Mouse (Mus musculus): ENCODE results near the gene Rasip1. TPM values are rescaled to one million over a fixed set of nuclear protein-coding genes. Genes with fewer than 3 reads are reported as not detected.

Gene Rasip1
- polyA plus RNA-seq, 1 experiment from 2014 or later: 10.5 TPM

DNA sequence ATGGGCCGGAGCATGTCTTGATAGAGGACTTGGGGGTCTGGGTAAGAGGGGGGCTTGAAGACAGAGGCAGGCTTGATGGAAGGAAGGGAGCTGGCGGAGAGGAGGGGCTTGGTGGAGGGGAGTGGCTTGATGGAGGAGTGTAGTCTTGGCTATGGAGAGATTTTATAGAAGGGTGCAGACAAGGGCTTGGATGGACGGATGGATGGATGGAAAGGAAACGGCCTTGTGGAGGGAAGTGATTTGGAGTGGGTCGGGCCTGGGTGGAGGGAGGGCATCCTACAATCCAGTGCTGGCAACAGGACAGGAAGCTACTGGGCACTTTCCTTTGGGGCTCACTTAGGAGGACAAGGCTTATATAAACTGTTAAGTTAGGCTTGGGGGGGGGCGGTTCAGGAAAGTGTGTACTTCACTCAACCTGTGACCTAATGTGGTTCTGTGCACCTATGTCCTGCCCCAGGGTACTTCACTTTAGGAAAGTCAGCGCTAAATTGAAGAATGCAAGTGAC is 664 bp upstream of the Rasip1 start:
- Histone ChIP-seq H3K27ac (peak overlapping the region; percentile 27; the same call in 1 of the 2 replicates), H3K27me3 (replicated peaks) (peaks cover 75% of the 10 kb centered on the region), H3K4me3 (no peak overlapping the region), H3K36me3 (no peaks in the 10 kb centered on the region), H3K4me1 (peaks cover 15% of the 10 kb centered on the region), H3K4me2 (no peak overlapping the region), H3K9ac (no peak overlapping the region), H3K9me3 (replicated peaks) (no peaks in the 10 kb centered on the region)
- no peak for ATAC-seq
- WGBS (ENCODE audit: insufficient replicate concordance): 54% methylated on average over 7 of the region's 7 CpGs

DNA sequence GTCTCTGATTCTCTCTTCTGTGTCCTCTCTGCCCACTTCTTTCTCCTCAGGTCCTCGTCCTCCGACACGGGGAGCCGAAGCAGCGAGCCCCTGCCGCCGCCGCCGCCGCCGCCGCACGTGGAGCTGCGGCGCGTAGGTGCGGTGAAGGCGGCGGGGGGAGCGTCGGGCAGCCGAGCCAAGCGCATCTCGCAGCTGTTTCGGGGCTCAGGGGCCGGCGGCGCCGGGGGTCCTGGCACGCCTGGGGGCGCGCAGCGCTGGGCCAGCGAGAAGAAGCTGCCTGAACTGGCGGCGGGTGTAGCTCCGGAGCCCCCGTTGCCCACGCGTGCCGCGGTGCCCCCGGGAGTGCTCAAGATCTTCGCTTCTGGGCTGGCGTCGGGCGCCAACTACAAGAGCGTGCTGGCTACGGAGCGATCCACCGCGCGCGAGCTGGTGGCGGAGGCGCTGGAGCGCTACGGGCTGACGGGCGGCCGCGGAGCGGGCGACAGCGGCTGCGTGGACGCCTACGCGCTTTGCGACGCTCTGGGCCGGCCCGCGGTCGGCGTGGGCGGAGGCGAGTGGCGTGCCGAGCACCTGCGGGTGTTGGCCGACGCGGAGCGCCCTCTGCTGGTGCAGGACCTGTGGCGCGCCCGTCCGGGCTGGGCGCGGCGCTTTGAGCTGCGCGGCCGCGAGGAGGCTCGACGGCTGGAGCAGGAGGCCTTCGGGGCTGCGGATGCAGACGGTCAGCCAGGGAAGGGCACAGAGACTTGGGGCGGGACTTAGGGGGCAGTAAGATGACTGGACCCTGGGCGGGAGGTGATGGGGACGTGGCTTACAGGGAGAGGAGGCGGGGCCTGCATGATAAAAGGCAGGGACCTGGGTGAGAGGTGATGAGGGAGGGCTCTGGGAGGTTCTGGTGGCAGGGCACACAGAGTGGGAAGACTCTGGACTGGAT is 1.3 kb downstream of the Rasip1 start:
- H3K4me1 ChIP-seq: peaks cover 21% of the 10 kb centered on the region
- H3K9me3 ChIP-seq (replicated peaks): no peaks in the 10 kb centered on the region
- 1% methylated on average over 101 of the region's 105 CpGs for WGBS (ENCODE audit: insufficient replicate concordance)
- peak; percentile 57 for ATAC-seq
- no peaks in the 10 kb centered on the region for H3K36me3 ChIP-seq
- H3K4me2 ChIP-seq: peak overlapping the region; percentile 83
- H3K27ac ChIP-seq: no peak overlapping the region
- H3K9ac ChIP-seq: peak overlapping the region; percentile 61
- peak overlapping the region; percentile 59 for H3K4me3 ChIP-seq
- H3K27me3 ChIP-seq (replicated peaks): peaks cover 90% of the 10 kb centered on the region

DNA sequence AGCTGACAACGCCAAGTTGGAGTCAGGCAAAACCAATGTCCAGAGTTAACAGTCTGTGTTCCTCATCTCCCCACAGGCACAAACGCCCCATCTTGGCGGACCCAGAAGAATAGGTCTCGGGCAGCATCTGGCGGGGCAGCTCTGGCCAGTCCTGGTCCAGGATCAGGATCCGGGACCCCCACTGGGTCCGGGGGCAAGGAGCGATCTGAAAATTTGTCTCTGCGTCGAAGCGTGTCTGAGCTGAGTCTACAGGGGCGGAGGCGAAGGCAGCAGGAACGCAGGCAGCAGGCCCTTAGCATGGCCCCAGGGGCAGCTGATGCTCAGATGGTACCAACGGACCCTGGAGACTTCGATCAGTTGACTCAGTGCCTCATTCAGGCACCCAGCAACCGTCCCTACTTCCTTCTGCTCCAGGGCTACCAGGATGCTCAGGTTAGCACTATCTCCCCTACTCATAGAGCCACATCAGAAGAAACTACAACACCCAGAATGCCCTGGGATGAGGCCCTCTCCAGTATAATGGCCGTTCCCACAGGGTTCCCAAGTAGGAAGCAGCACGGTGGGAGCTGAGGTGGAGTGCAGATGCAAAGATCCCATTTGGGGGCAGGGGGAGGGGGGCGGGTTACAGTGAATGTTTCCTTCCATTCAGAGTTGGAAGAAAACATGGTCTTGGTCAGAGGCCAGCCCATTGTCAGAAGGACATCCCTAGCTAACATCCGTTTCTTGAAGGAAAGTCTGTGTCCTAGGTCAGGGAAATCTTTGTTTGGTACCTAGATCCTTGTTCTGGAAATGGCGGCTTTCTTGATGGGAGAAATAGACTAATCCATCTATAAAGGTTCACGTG is 3.0 kb downstream of the Rasip1 start:
- Histone ChIP-seq H3K36me3 (no peaks in the 10 kb centered on the region), H3K27me3 (replicated peaks) (peaks cover 77% of the 10 kb centered on the region), H3K4me1 (peaks cover 24% of the 10 kb centered on the region), H3K27ac (no peak overlapping the region), H3K9ac (no peak overlapping the region), H3K9me3 (replicated peaks) (no peaks in the 10 kb centered on the region), H3K4me2 (no peak overlapping the region), H3K4me3 (no peak overlapping the region)
- 66% methylated on average over 23 of the region's 23 CpGs for WGBS (ENCODE audit: insufficient replicate concordance)
- ATAC-seq: no peak

DNA sequence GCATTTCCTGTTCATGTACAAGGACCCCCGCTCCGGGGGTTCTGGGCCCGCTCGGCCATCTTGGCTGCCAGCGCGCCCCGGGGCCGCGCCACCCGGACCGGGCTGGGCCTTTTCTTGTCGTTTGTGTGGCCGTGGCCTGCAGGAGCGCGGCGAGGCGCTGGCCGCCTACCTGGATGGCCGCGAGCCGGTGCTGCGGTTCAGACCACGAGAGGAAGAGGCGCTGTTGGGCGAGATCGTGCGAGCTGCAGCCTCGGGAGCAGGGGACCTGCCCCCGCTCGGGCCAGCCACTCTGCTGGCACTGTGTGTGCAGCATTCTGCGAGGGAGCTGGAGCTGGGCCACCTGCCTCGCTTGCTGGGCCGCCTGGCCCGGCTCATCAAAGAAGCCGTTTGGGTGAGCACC is 5.2 kb downstream of the Rasip1 start:
- peaks cover 6% of the 10 kb centered on the region; the same call in 1 of the 2 replicates for H3K36me3 ChIP-seq
- H3K4me1 ChIP-seq: peaks cover 21% of the 10 kb centered on the region
- no peak for ATAC-seq
- H3K27me3 ChIP-seq (replicated peaks): peaks cover 55% of the 10 kb centered on the region
- H3K9me3 ChIP-seq (replicated peaks): no peaks in the 10 kb centered on the region
- H3K4me3 ChIP-seq: no peak overlapping the region
- H3K27ac ChIP-seq: no peak overlapping the region
- 48% methylated on average over 31 of the region's 35 CpGs for WGBS (ENCODE audit: insufficient replicate concordance)
- peak overlapping the region; percentile 42 for H3K4me2 ChIP-seq
- no peak overlapping the region for H3K9ac ChIP-seq

DNA sequence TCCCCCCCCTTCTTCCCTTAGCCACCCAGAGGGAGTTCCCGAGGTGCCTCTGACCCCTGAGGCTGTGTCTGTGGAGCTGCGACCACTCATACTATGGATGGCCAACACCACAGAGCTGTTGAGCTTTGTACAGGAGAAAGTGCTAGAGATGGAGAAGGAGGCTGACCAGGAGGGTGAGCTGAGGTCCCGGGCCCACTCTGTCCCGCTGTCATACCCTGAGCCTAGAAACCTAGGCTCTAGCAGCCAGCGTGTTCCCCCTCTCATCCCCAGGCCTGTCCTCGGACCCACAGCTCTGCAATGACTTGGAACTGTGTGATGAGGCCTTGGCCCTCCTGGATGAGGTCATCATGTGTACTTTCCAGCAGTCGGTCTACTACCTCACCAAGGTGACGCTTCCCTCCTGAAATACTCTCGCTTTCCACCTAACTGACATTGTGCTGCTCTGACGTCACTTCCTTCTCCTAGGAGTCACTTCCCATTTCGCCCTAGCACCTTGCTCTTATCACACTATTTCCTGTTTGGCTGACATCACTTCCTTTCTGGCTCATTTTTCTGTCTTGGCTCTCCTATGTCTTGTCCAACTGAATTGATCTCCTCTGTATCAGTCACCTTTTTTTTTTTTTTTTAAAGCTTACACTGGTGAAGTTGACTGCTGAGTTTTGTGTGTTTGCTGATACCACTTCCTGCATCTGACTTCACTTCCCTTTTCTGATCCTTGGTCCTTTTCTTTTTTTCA is 7.8 kb downstream of the Rasip1 start:
- WGBS (ENCODE audit: insufficient replicate concordance): 47% methylated on average over 11 of the region's 11 CpGs
- Histone ChIP-seq H3K9me3 (replicated peaks) (no peaks in the 10 kb centered on the region), H3K36me3 (peaks cover 6% of the 10 kb centered on the region; the same call in 1 of the 2 replicates), H3K4me3 (no peak overlapping the region), H3K4me1 (peaks cover 10% of the 10 kb centered on the region; the same call in 1 of the 2 replicates), H3K27me3 (replicated peaks) (peaks cover 30% of the 10 kb centered on the region), H3K4me2 (no peak overlapping the region), H3K9ac (no peak overlapping the region), H3K27ac (peak overlapping the region; percentile 50)
- 0 out of 2 replicates have a peak, but pooled peaks have one; percentile 5 for ATAC-seq

DNA sequence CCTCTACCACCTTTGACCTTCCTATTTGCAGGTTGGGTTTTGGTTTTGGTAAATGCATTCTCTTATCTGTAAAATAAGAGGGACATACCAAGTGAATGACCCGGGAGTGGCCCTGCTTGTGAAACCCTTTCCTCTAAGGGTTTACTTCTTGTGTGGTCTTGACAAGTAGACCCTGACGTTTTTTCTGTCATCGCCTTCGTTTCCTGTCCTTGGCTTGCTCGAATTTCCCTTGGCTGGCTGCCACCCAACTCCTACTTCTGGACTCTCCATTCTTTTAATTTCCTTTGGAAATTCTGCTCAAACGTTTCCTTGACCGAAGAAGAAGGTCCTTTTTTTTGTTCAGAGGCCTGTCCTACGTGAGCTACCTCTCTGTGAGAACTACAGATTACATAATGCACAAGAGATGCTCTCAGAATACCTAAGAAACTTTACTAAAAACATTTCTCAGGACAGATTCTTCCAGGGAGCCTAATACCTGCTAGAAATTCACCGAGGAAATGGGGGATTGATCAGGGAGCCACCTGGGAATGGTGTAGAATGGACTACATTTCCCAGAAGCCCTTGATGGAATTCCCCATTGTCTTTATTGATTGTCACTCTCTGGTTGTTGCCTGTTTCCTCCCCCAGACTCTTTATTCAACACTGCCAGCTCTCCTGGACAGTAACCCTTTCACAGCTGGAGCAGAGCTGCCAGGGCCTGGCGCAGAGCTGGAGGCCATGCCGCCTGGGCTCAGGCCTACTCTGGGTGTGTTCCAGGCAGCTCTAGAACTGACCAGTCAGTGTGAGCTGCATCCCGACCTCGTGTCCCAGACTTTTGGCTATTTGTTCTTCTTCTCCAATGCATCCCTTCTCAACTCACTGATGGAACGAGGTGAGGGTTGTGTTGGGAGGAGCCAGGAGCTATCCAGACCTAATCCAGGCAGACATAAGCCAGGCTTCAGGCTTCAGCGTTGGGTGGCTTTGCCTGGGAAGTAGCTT is 8.7 kb downstream of the Rasip1 start:
- Histone ChIP-seq H3K9me3 (replicated peaks) (no peaks in the 10 kb centered on the region), H3K36me3 (peaks cover 6% of the 10 kb centered on the region; the same call in 1 of the 2 replicates), H3K27me3 (replicated peaks) (peaks cover 28% of the 10 kb centered on the region), H3K9ac (no peak overlapping the region), H3K4me3 (no peak overlapping the region), H3K4me2 (no peak overlapping the region), H3K4me1 (peaks cover 10% of the 10 kb centered on the region; the same call in 1 of the 2 replicates), H3K27ac (peak overlapping the region; percentile 65)
- no peak for ATAC-seq
- WGBS (ENCODE audit: insufficient replicate concordance): 53% methylated on average over 15 of the region's 15 CpGs

DNA sequence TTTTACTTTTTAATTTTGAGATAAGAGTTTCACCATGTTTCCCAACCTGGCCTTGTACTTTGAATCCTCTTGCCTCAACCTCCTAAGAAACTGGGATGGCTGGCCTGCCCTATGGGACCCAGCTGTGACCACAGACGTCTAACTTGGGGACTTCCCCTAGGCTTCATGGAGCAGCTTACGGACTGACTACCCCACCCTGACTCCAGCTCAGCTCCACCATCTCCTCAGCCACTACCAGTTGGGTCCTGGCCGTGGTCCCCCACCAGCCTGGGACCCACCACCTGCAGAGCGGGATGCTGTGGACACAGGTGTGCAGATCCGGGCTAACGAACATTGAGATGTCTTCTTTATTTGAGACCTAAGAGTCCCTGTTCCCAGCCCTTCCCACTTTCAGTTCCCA is 10.4 kb downstream of the Rasip1 start:
- no peak overlapping the region for H3K4me3 ChIP-seq
- H3K9ac ChIP-seq: no peak overlapping the region
- peaks cover 31% of the 10 kb centered on the region; the same call in 1 of the 2 replicates for H3K27me3 ChIP-seq (replicated peaks)
- no peak overlapping the region for H3K27ac ChIP-seq
- H3K4me1 ChIP-seq: peaks cover 11% of the 10 kb centered on the region
- no peaks in the 10 kb centered on the region for H3K9me3 ChIP-seq (replicated peaks)
- H3K36me3 ChIP-seq: peaks cover 6% of the 10 kb centered on the region; the same call in 1 of the 2 replicates
- WGBS (ENCODE audit: insufficient replicate concordance): 75% methylated on average over 6 of the region's 6 CpGs
- no peak overlapping the region for H3K4me2 ChIP-seq
- ATAC-seq: no peak

DNA sequence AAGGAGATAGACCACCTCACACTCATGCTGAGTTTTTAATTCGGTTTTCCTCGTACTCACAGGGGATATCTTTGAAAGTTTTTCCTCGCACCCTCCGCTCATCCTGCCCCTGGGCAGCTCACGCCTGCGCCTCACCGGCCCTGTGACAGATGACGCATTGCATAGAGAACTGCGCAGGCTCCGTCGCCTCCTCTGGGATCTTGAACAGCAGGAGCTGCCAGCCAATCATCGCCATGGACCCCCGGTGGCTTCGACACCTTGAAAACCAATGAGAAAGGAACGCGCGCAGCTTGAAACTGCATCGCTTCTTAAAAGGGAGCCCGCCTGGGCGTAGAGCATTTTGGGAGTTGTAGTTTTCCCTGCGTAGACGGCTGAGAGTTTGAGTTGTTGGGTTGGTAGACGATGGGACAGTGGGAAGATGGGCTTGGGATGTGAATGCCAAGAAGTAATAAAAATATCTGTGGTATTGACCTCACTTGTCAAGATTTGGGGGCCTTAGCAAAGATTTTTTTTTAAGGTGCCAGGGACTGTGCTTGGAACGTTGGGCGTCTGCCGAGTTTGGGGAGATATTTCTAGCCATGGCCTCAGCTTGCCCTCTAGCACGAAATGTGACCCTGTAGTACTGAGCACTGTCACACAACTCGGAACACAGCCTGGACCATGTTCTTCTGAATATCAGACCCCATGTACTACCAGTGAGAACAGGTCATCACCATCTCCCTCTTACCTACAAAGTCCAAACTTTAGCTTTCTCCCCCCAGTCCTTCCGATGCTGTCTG is 11.5 kb downstream of the Rasip1 start:
- WGBS (ENCODE audit: insufficient replicate concordance): 57% methylated on average over 29 of the region's 29 CpGs
- Histone ChIP-seq H3K27ac (no peak overlapping the region), H3K36me3 (peaks cover 6% of the 10 kb centered on the region; the same call in 1 of the 2 replicates), H3K9ac (no peak overlapping the region), H3K4me3 (peak overlapping the region; percentile 10; the same call in 1 of the 2 replicates), H3K9me3 (replicated peaks) (no peaks in the 10 kb centered on the region), H3K4me2 (peak overlapping the region; percentile 35), H3K27me3 (replicated peaks) (peaks cover 20% of the 10 kb centered on the region; the same call in 1 of the 2 replicates), H3K4me1 (peaks cover 21% of the 10 kb centered on the region)
- ATAC-seq: peak; percentile 58; the same call in 1 of the 2 replicates

DNA sequence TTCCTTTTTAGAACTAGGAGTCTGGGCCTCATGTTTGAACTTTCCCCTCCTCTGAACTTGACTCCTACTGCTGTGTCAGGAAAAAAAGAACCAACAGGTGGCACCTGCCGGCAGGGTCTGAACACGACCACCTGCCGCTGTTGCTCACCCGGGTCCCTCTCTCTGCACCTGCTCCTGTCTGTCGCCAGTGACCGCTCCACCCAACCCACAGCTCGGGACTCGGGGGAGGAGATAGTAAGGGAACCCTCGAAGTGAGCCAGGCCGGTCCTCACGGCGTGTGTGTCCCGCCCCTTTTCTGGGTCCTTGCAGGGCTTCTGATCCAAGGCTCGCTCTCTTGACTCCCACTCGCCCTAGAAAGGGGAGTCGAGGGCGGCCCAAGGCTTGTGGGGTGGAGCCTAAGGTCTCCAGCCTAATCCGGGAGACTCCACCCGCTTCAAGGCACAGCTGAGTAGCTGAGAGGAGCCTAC is 12.3 kb downstream of the Rasip1 start, which contains the start of gene Mamstr:
Gene Mamstr (plus strand): TSS at position 417 of the 467 bp plus-strand sequence.
- Histone ChIP-seq H3K4me2 (no peak within 1 kb of the TSS), H3K4me1 (peaks cover 26% of the 10 kb centered on the region), H3K36me3 (peaks cover 6% of the 10 kb centered on the region; the same call in 1 of the 2 replicates), H3K27me3 (replicated peaks) (peaks cover 27% of the 10 kb centered on the region), H3K9me3 (replicated peaks) (no peaks in the 10 kb centered on the region), H3K9ac (no peak within 1 kb of the TSS), H3K4me3 (no peak within 1 kb of the TSS), H3K27ac (no peak within 1 kb of the TSS)
- ATAC-seq: no peak
- WGBS (ENCODE audit: insufficient replicate concordance): 43% methylated on average over 19 of the region's 19 CpGs
